Mouse (Mus musculus): Measurements from ENCODE around the gene Th. TPM values are rescaled to one million over a fixed set of nuclear protein-coding genes. Genes with fewer than 3 reads are reported as not detected.

Gene Th
- 1.5 TPM in 2 replicates for polyA plus RNA-seq (2014; fragmentation: Nextera tagmentation; extraction: Ambion mirVana)

GRCm38 (mm10) chr7:142931028-142931427, at the start of gene Th:
Th (minus strand) TSS chr7:142931128.
- Histone ChIP-seq H3K36me3 (ENCODE audit: control insufficient read depth, insufficient read depth, low read length) (no peaks in the 10 kb centered on the region), H3K4me2 (no peak within 1 kb of the TSS), H3K27me3 (ENCODE audit: control insufficient read depth, insufficient read depth, low read length) (peaks cover 9% of the 10 kb centered on the region; the same call in 1 of the 2 replicates), H3K9ac (ENCODE audit: low read depth, low read length) (no peak within 1 kb of the TSS), H3K4me3 (ENCODE audit: low read depth, low read length) (no peak within 1 kb of the TSS), H3K4me1 (ENCODE audit: control insufficient read depth, insufficient read depth, low read length) (no peaks in the 10 kb centered on the region), H3K9me3 (replicated peaks; ENCODE audit: control insufficient read depth, low read length) (no peaks in the 10 kb centered on the region), H3K27ac (ENCODE audit: low read depth, low read length) (no peak within 1 kb of the TSS)
- ATAC-seq (replicated peaks; ENCODE audit: insufficient number of reproducible peaks, low FRiP score, low TSS enrichment), result no peak
- 79% methylated on average over 3 of the region's 3 CpGs for WGBS (ENCODE audit: insufficient replicate concordance)

GRCm38 (mm10) chr7:142968809-142969511, 38.0 kb upstream of the Th start, which contains the start of gene Ascl2:
Ascl2 (minus strand) TSS chr7:142969264.
- Histone ChIP-seq H3K4me2 (peak within 1 kb of the TSS; percentile 93), H3K27ac (ENCODE audit: low read depth, low read length) (no peak within 1 kb of the TSS), H3K36me3 (ENCODE audit: control insufficient read depth, insufficient read depth, low read length) (no peaks in the 10 kb centered on the region), H3K27me3 (ENCODE audit: control insufficient read depth, insufficient read depth, low read length) (peaks cover 80% of the 10 kb centered on the region), H3K9me3 (replicated peaks; ENCODE audit: control insufficient read depth, low read length) (no peaks in the 10 kb centered on the region), H3K9ac (ENCODE audit: low read depth, low read length) (peak within 1 kb of the TSS; percentile 53), H3K4me1 (ENCODE audit: control insufficient read depth, insufficient read depth, low read length) (peaks cover 11% of the 10 kb centered on the region), H3K4me3 (ENCODE audit: low read depth, low read length) (peak within 1 kb of the TSS; percentile 50)
- peak; percentile 55 for ATAC-seq (replicated peaks; ENCODE audit: insufficient number of reproducible peaks, low FRiP score, low TSS enrichment)
- WGBS (ENCODE audit: insufficient replicate concordance), result 1% methylated on average over 51 of the region's 51 CpGs

GRCm38 (mm10) chr7:142967884-142968808, 37.2 kb upstream of the Th start:
- no peaks in the 10 kb centered on the region for H3K9me3 ChIP-seq (replicated peaks; ENCODE audit: control insufficient read depth, low read length)
- ATAC-seq (replicated peaks; ENCODE audit: insufficient number of reproducible peaks, low FRiP score, low TSS enrichment), result peak; percentile 39; the same call in 1 of the 2 replicates
- H3K4me3 ChIP-seq (ENCODE audit: low read depth, low read length), result peak overlapping the region; percentile 50
- no peaks in the 10 kb centered on the region for H3K36me3 ChIP-seq (ENCODE audit: control insufficient read depth, insufficient read depth, low read length)
- peak overlapping the region; percentile 53 for H3K9ac ChIP-seq (ENCODE audit: low read depth, low read length)
- peaks cover 11% of the 10 kb centered on the region for H3K4me1 ChIP-seq (ENCODE audit: control insufficient read depth, insufficient read depth, low read length)
- no peak overlapping the region for H3K27ac ChIP-seq (ENCODE audit: low read depth, low read length)
- H3K4me2 ChIP-seq, result peak overlapping the region; percentile 93
- 1% methylated on average over 90 of the region's 90 CpGs for WGBS (ENCODE audit: insufficient replicate concordance)
- peaks cover 84% of the 10 kb centered on the region for H3K27me3 ChIP-seq (ENCODE audit: control insufficient read depth, insufficient read depth, low read length)

- 0 out of 2 replicates have a peak, but pooled peaks have one; percentile 39 for ATAC-seq (replicated peaks; ENCODE audit: insufficient number of reproducible peaks, low FRiP score, low TSS enrichment)
Measured at GRCm38 (mm10) chr7:142967414-142967883, 36.5 kb upstream of the Th start.

GRCm38 (mm10) chr7:142959752-142960151, 28.8 kb upstream of the Th start:
- H3K9ac ChIP-seq (ENCODE audit: low read depth, low read length), result no peak overlapping the region
- peaks cover 22% of the 10 kb centered on the region for H3K27me3 ChIP-seq (ENCODE audit: control insufficient read depth, insufficient read depth, low read length)
- no peaks in the 10 kb centered on the region for H3K9me3 ChIP-seq (replicated peaks; ENCODE audit: control insufficient read depth, low read length)
- H3K4me2 ChIP-seq, result no peak overlapping the region
- H3K27ac ChIP-seq (ENCODE audit: low read depth, low read length), result no peak overlapping the region
- no peaks in the 10 kb centered on the region for H3K36me3 ChIP-seq (ENCODE audit: control insufficient read depth, insufficient read depth, low read length)
- ATAC-seq (replicated peaks; ENCODE audit: insufficient number of reproducible peaks, low FRiP score, low TSS enrichment), result no peak
- no peaks in the 10 kb centered on the region for H3K4me1 ChIP-seq (ENCODE audit: control insufficient read depth, insufficient read depth, low read length)
- H3K4me3 ChIP-seq (ENCODE audit: low read depth, low read length), result no peak overlapping the region
- 67% methylated on average over 4 of the region's 4 CpGs for WGBS (ENCODE audit: insufficient replicate concordance)

More at GRCm38 (mm10) chr7:142967414-142967883, 36.5 kb upstream of the Th start:
- no peak overlapping the region for H3K9ac ChIP-seq (ENCODE audit: low read depth, low read length)
- peak overlapping the region; percentile 93 for H3K4me2 ChIP-seq
- H3K27ac ChIP-seq (ENCODE audit: low read depth, low read length), result no peak overlapping the region
- H3K9me3 ChIP-seq (replicated peaks; ENCODE audit: control insufficient read depth, low read length), result no peaks in the 10 kb centered on the region
- under 1% methylated on average over 34 of the region's 36 CpGs for WGBS (ENCODE audit: insufficient replicate concordance)
- no peaks in the 10 kb centered on the region for H3K36me3 ChIP-seq (ENCODE audit: control insufficient read depth, insufficient read depth, low read length)
- H3K4me3 ChIP-seq (ENCODE audit: low read depth, low read length), result peak overlapping the region; percentile 50
- H3K27me3 ChIP-seq (ENCODE audit: control insufficient read depth, insufficient read depth, low read length), result peaks cover 84% of the 10 kb centered on the region
- peaks cover 11% of the 10 kb centered on the region for H3K4me1 ChIP-seq (ENCODE audit: control insufficient read depth, insufficient read depth, low read length)

GRCm38 (mm10) chr7:142958817-142959216, 27.9 kb upstream of the Th start:
- 96% methylated on average over 1 of the region's 1 CpGs for WGBS (ENCODE audit: insufficient replicate concordance)
- Histone ChIP-seq H3K9me3 (replicated peaks; ENCODE audit: control insufficient read depth, low read length) (no peaks in the 10 kb centered on the region), H3K27me3 (ENCODE audit: control insufficient read depth, insufficient read depth, low read length) (peaks cover 14% of the 10 kb centered on the region), H3K27ac (ENCODE audit: low read depth, low read length) (no peak overlapping the region), H3K9ac (ENCODE audit: low read depth, low read length) (no peak overlapping the region), H3K36me3 (ENCODE audit: control insufficient read depth, insufficient read depth, low read length) (no peaks in the 10 kb centered on the region), H3K4me3 (ENCODE audit: low read depth, low read length) (no peak overlapping the region), H3K4me1 (ENCODE audit: control insufficient read depth, insufficient read depth, low read length) (no peaks in the 10 kb centered on the region), H3K4me2 (no peak overlapping the region)
- ATAC-seq (replicated peaks; ENCODE audit: insufficient number of reproducible peaks, low FRiP score, low TSS enrichment), result no peak

- no peaks in the 10 kb centered on the region for H3K4me1 ChIP-seq (ENCODE audit: control insufficient read depth, insufficient read depth, low read length)
- H3K9me3 ChIP-seq (replicated peaks; ENCODE audit: control insufficient read depth, low read length), result no peaks in the 10 kb centered on the region
- no peak for ATAC-seq (replicated peaks; ENCODE audit: insufficient number of reproducible peaks, low FRiP score, low TSS enrichment)
- no peak overlapping the region for H3K9ac ChIP-seq (ENCODE audit: low read depth, low read length)
- H3K4me2 ChIP-seq, result no peak overlapping the region
- 72% methylated on average over 2 of the region's 2 CpGs for WGBS (ENCODE audit: insufficient replicate concordance)
- H3K4me3 ChIP-seq (ENCODE audit: low read depth, low read length), result no peak overlapping the region
- H3K36me3 ChIP-seq (ENCODE audit: control insufficient read depth, insufficient read depth, low read length), result no peaks in the 10 kb centered on the region
- H3K27ac ChIP-seq (ENCODE audit: low read depth, low read length), result no peak overlapping the region
- H3K27me3 ChIP-seq (ENCODE audit: control insufficient read depth, insufficient read depth, low read length), result peaks cover 3% of the 10 kb centered on the region; the same call in 1 of the 2 replicates
Measured at GRCm38 (mm10) chr7:142956018-142956417, 25.1 kb upstream of the Th start.

GRCm38 (mm10) chr7:142949568-142949967, 18.6 kb upstream of the Th start:
- Histone ChIP-seq H3K4me1 (ENCODE audit: control insufficient read depth, insufficient read depth, low read length) (no peaks in the 10 kb centered on the region), H3K9me3 (replicated peaks; ENCODE audit: control insufficient read depth, low read length) (no peaks in the 10 kb centered on the region), H3K27ac (ENCODE audit: low read depth, low read length) (no peak overlapping the region), H3K4me3 (ENCODE audit: low read depth, low read length) (no peak overlapping the region), H3K27me3 (ENCODE audit: control insufficient read depth, insufficient read depth, low read length) (no peaks in the 10 kb centered on the region), H3K36me3 (ENCODE audit: control insufficient read depth, insufficient read depth, low read length) (no peaks in the 10 kb centered on the region), H3K9ac (ENCODE audit: low read depth, low read length) (no peak overlapping the region), H3K4me2 (no peak overlapping the region)
- 7% methylated on average over 1 of the region's 1 CpGs for WGBS (ENCODE audit: insufficient replicate concordance)
- ATAC-seq (replicated peaks; ENCODE audit: insufficient number of reproducible peaks, low FRiP score, low TSS enrichment), result no peak
